Mouse (Mus musculus) lung, embryonic 14.5 days (tissue): ENCODE results near the gene Mipep. TPM values are rescaled to one million over a fixed set of nuclear protein-coding genes. Genes with fewer than 3 reads are reported as not detected.

ENCODE experiments used
- ATAC-seq: fragments of 200-750 bp; cut with Nextera tagmentation; 2 replicates; pipeline ENCODE4 v1.8.0; 2017; ENCODE audit warnings: mild to moderate bottlenecking, moderate TSS enrichment, moderate library complexity; ENCODE audit not compliant: insufficient read depth
- DNase-seq: peaks from one replicate; pipeline ENCODE4 v3.0.0-alpha.2; 2015
- H3K27ac ChIP-seq: fragments of 300-500 bp; sonication (generic); 2 replicates; pipeline ENCODE4 v1.5.1; 2014; ENCODE audit warnings: low read depth, mild to moderate bottlenecking, moderate library complexity
- H3K27me3 ChIP-seq: fragments of 300-500 bp; sonication (generic); 2 replicates; pipeline ENCODE4 v1.6.1; 2014; ENCODE audit warnings: low read length, control low read depth; ENCODE audit not compliant: insufficient read depth
- H3K36me3 ChIP-seq: fragments of 300-500 bp; sonication (generic); 2 replicates; pipeline ENCODE4 v1.6.1; 2014; ENCODE audit warnings: control low read depth; ENCODE audit not compliant: insufficient read depth
- H3K4me1 ChIP-seq: fragments of 300-500 bp; sonication (generic); 2 replicates; pipeline ENCODE4 v1.6.1; 2014; ENCODE audit warnings: antibody characterized with exemption, control low read depth; ENCODE audit not compliant: insufficient read depth
- H3K4me2 ChIP-seq: fragments of 300-500 bp; sonication (generic); 2 replicates; pipeline ENCODE4 v1.6.1; 2014; ENCODE audit warnings: mild to moderate bottlenecking
- H3K4me3 ChIP-seq: fragments of 300-500 bp; sonication (generic); 2 replicates; pipeline ENCODE4 v1.5.1; 2014; ENCODE audit warnings: low read depth, low read length
- H3K9ac ChIP-seq: fragments of 300-500 bp; sonication (generic); 2 replicates; pipeline ENCODE4 v1.6.1; 2014
- H3K9me3 ChIP-seq: fragments of 300-500 bp; sonication (generic); 2 replicates; pipeline ENCODE4 v1.6.1; 2016; ENCODE audit warnings: low read depth, low read length, control low read depth
- CTCF ChIP-seq: IDR thresholded peaks from 2 replicates; pipeline ENCODE4 v1.5.1; 2016; ENCODE audit warnings: antibody characterized with exemption, low read depth
- WGBS: fragments of 180-500 bp; shearing (Covaris S2); extraction: QIAGEN DNeasy Blood & Tissue Kit; methylation state at CpG from one replicate; pipeline ENCODE4 v1.1.7; 2014; 5-methylcytosine and 5-hydroxymethylcytosine counted together
- polyA plus RNA-seq: library from polyadenylated mRNA; unstranded; fragments of >200 nt; fragmentation: Nextera tagmentation; extraction: Ambion mirVana; gene quantifications from 2 replicates; pipeline ENCODE4 v1.2.1, GENCODE M21; 2014

Mipep gene
- polyA plus RNA-seq, 1 experiment from 2014 or later = 26.5 TPM

- 83% methylated on average over 5 of the region's 5 CpGs for WGBS
- TF ChIP-seq CTCF = no peak
- no peaks in the 10 kb centered on the region for H3K27me3 ChIP-seq
- no peak overlapping the region for H3K4me3 ChIP-seq
- no peak for ATAC-seq
- H3K36me3 ChIP-seq = no peaks in the 10 kb centered on the region
- H3K9ac ChIP-seq = no peak overlapping the region
- no peak overlapping the region for H3K4me2 ChIP-seq
- no peak for DNase-seq
- no peaks in the 10 kb centered on the region for H3K4me1 ChIP-seq
- no peaks in the 10 kb centered on the region for H3K9me3 ChIP-seq
- H3K27ac ChIP-seq = no peak overlapping the region
These were observed 6.9 kb upstream of the Mipep start for GRCm38 (mm10) chr14:60777485-60777919.

GRCm38 (mm10) chr14:60779198-60779597 is 5.2 kb upstream of the Mipep start:
- WGBS = 89% methylated on average over 7 of the region's 7 CpGs
- Histone ChIP-seq H3K27me3 (no peaks in the 10 kb centered on the region), H3K9me3 (no peaks in the 10 kb centered on the region), H3K27ac (no peak overlapping the region), H3K36me3 (no peaks in the 10 kb centered on the region), H3K4me2 (no peak overlapping the region), H3K4me1 (no peaks in the 10 kb centered on the region), H3K4me3 (no peak overlapping the region), H3K9ac (no peak overlapping the region)
- no peak for ATAC-seq
- TF ChIP-seq CTCF = no peak
- DNase-seq = no peak

GRCm38 (mm10) chr14:60782121-60782656 is 2.2 kb upstream of the Mipep start:
- H3K4me1 ChIP-seq = no peaks in the 10 kb centered on the region
- H3K9ac ChIP-seq = no peak overlapping the region
- no peak for ATAC-seq
- H3K27ac ChIP-seq = no peak overlapping the region
- no peak for DNase-seq
- H3K27me3 ChIP-seq = no peaks in the 10 kb centered on the region
- WGBS = 40% methylated on average over 7 of the region's 7 CpGs
- H3K36me3 ChIP-seq = no peaks in the 10 kb centered on the region
- no peak overlapping the region for H3K4me3 ChIP-seq
- no peak overlapping the region for H3K4me2 ChIP-seq
- H3K9me3 ChIP-seq = no peaks in the 10 kb centered on the region
- TF ChIP-seq CTCF = no peak

GRCm38 (mm10) chr14:60783196-60783595 is 1.2 kb upstream of the Mipep start:
- H3K36me3 ChIP-seq = no peaks in the 10 kb centered on the region
- no peak overlapping the region for H3K4me2 ChIP-seq
- no peak overlapping the region for H3K9ac ChIP-seq
- H3K27ac ChIP-seq = no peak overlapping the region
- H3K4me3 ChIP-seq = no peak overlapping the region
- no peak for ATAC-seq
- WGBS = 37% methylated on average over 8 of the region's 8 CpGs
- no peak for TF ChIP-seq CTCF
- no peaks in the 10 kb centered on the region for H3K27me3 ChIP-seq
- no peak for DNase-seq
- H3K9me3 ChIP-seq = no peaks in the 10 kb centered on the region
- no peaks in the 10 kb centered on the region for H3K4me1 ChIP-seq

- ATAC-seq (no peak), DNase-seq (peak; percentile 80)
- H3K9ac ChIP-seq = no peak overlapping the region
- H3K9me3 ChIP-seq = no peaks in the 10 kb centered on the region
- no peak overlapping the region for H3K4me2 ChIP-seq
- H3K27ac ChIP-seq = no peak overlapping the region
- 33% methylated on average over 3 of the region's 3 CpGs for WGBS
- H3K27me3 ChIP-seq = no peaks in the 10 kb centered on the region
- H3K4me3 ChIP-seq = no peak overlapping the region
- no peaks in the 10 kb centered on the region for H3K4me1 ChIP-seq
- peak; percentile 71 for TF ChIP-seq CTCF
- H3K36me3 ChIP-seq = peaks cover 32% of the 10 kb centered on the region; the same call in 1 of the 2 replicates
These were observed 5.7 kb downstream of the Mipep start for GRCm38 (mm10) chr14:60790103-60790502.

- no peak for ATAC-seq
- 69% methylated on average over 4 of the region's 4 CpGs for WGBS
- H3K4me1 ChIP-seq = no peaks in the 10 kb centered on the region
- no peak overlapping the region for H3K9ac ChIP-seq
- no peaks in the 10 kb centered on the region for H3K9me3 ChIP-seq
- H3K27me3 ChIP-seq = no peaks in the 10 kb centered on the region
- no peak overlapping the region for H3K27ac ChIP-seq
- no peak for DNase-seq
- H3K4me2 ChIP-seq = no peak overlapping the region
- peaks cover 38% of the 10 kb centered on the region for H3K36me3 ChIP-seq
- TF ChIP-seq CTCF = no peak
- H3K4me3 ChIP-seq = no peak overlapping the region
These were observed 12.4 kb downstream of the Mipep start for GRCm38 (mm10) chr14:60796600-60797322.

- no peak for TF ChIP-seq CTCF
- no peak overlapping the region for H3K4me2 ChIP-seq
- no peak overlapping the region for H3K27ac ChIP-seq
- H3K4me3 ChIP-seq = no peak overlapping the region
- no peak for ATAC-seq
- WGBS = 86% methylated on average over 5 of the region's 5 CpGs
- H3K36me3 ChIP-seq = peaks cover 40% of the 10 kb centered on the region
- H3K4me1 ChIP-seq = no peaks in the 10 kb centered on the region
- H3K9ac ChIP-seq = no peak overlapping the region
- no peak for DNase-seq
- no peaks in the 10 kb centered on the region for H3K27me3 ChIP-seq
- no peaks in the 10 kb centered on the region for H3K9me3 ChIP-seq
These were observed 13.2 kb downstream of the Mipep start for GRCm38 (mm10) chr14:60797596-60797995.
